Mouse (Mus musculus): Measurements from ENCODE around the gene Anp32a.

- TF ChIP-seq CTCF (IDR thresholded peaks at IDR 0.05; ENCODE audit: insufficient read depth, low read length) (no peak), POLR2A (IDR thresholded peaks at IDR 0.05; ENCODE audit: borderline replicate concordance, extremely low read depth, low read depth, low read length) (no peak)
These were observed 40.4 kb downstream of the Anp32a start for GRCm38 (mm10) chr9:62381402-62381913.
